Mouse (Mus musculus) layer of hippocampus, adult 18-20 months (tissue): ENCODE data around the gene Foxj1. TPM values are rescaled to one million over a fixed set of nuclear protein-coding genes. Genes with fewer than 3 reads are reported as not detected.
"Not testable (repeated sequence)": the region's sequence is repeated elsewhere in the genome, so short reads cannot be mapped to it uniquely, and the experiment has no call there.

Experiments used
- DNase-seq, 2 experiments: peaks; one replicate each; pipeline ENCODE4 v3.0.0; 2022; ENCODE audit warnings: low spot score in 2 of 2
- long read RNA-seq: library from polyadenylated mRNA; stranded (forward); transcript quantifications from one replicate; pipeline ENCODE4 v2.0.0, GENCODE M21; 2021
- total RNA-seq, 2 experiments: library from RNA; stranded (reverse); gene quantifications; 2 replicates each; pipeline ENCODE4 v1.2.3; 2021

Gene Foxj1
- 1 to 10 TPM; 6.2 to 7.5 TPM for total RNA-seq
- long read RNA-seq, partial matches to known transcripts, result 0 of 7 reads
- long read RNA-seq, other reads (novel, unspliced or antisense), result 4 of 7 reads

GRCm38 (mm10) chr11:116335244-116336036 lies at the start of gene Foxj1:
TSS of gene Foxj1 (minus strand) at chr11:116335399.
- DNase-seq, result peak; percentile 94 to 98

GRCm38 (mm10) chr11:116384171-116384570 lies 49.0 kb upstream of the Foxj1 start:
- DNase-seq, result no peak

- not testable (repeated sequence) for DNase-seq
Observed at GRCm38 (mm10) chr11:116383070-116383469, 47.9 kb upstream of the Foxj1 start.

- DNase-seq, result no peak
Observed at GRCm38 (mm10) chr11:116380767-116381166, 45.6 kb upstream of the Foxj1 start.

GRCm38 (mm10) chr11:116379530-116379929 lies 44.3 kb upstream of the Foxj1 start:
- DNase-seq, result no peak

- no peak for DNase-seq
Observed at GRCm38 (mm10) chr11:116376945-116377661, 41.9 kb upstream of the Foxj1 start.

GRCm38 (mm10) chr11:116371894-116372450 lies 36.8 kb upstream of the Foxj1 start:
- no peak for DNase-seq

GRCm38 (mm10) chr11:116369633-116370032 lies 34.4 kb upstream of the Foxj1 start:
- no peak for DNase-seq

GRCm38 (mm10) chr11:116369051-116369450 lies 33.9 kb upstream of the Foxj1 start:
- no peak for DNase-seq

- peak; percentile 65 to 84 for DNase-seq
Observed at GRCm38 (mm10) chr11:116368116-116368515, 32.9 kb upstream of the Foxj1 start.

- DNase-seq, result no peak
Observed at GRCm38 (mm10) chr11:116366647-116367046, 31.4 kb upstream of the Foxj1 start.

GRCm38 (mm10) chr11:116366124-116366523 lies 30.9 kb upstream of the Foxj1 start:
- DNase-seq, result no peak

- no peak for DNase-seq
Observed at GRCm38 (mm10) chr11:116365432-116365831, 30.2 kb upstream of the Foxj1 start.

GRCm38 (mm10) chr11:116362015-116362414 lies 26.8 kb upstream of the Foxj1 start:
- DNase-seq, result no peak

GRCm38 (mm10) chr11:116360915-116361314 lies 25.7 kb upstream of the Foxj1 start:
- DNase-seq, result not testable (repeated sequence)

- DNase-seq, result no peak
Observed at GRCm38 (mm10) chr11:116359652-116360051, 24.5 kb upstream of the Foxj1 start.

GRCm38 (mm10) chr11:116358926-116359637 lies 23.9 kb upstream of the Foxj1 start:
- DNase-seq, result no peak

GRCm38 (mm10) chr11:116354521-116354920 lies 19.3 kb upstream of the Foxj1 start:
- DNase-seq, result no peak

GRCm38 (mm10) chr11:116353535-116353934 lies 18.3 kb upstream of the Foxj1 start:
- no peak for DNase-seq

- DNase-seq, result no peak
Observed at GRCm38 (mm10) chr11:116351294-116351693, 16.1 kb upstream of the Foxj1 start.

GRCm38 (mm10) chr11:116347955-116348354 lies 12.8 kb upstream of the Foxj1 start:
- no peak for DNase-seq
